Mouse (Mus musculus): ENCODE measurements around the gene Ifnar1.

GRCm38 (mm10) chr16:91445566-91445965 lies 39.5 kb upstream of the Ifnar1 start:
- TF ChIP-seq CTCF (IDR thresholded peaks at IDR 0.05; ENCODE audit: low read depth) (no peak), EP300 (optimal IDR thresholded peaks at IDR 0.05) (no peak)
